Mouse (Mus musculus) embryo, embryonic 10.5 days (tissue): ENCODE measurements around the gene Sema4d.

Experiments used
- DNase-seq: peaks from one replicate; pipeline ENCODE4 v3.0.0-alpha.2; 2015; ENCODE audit warnings: low spot score

Gene Sema4d

DNA sequence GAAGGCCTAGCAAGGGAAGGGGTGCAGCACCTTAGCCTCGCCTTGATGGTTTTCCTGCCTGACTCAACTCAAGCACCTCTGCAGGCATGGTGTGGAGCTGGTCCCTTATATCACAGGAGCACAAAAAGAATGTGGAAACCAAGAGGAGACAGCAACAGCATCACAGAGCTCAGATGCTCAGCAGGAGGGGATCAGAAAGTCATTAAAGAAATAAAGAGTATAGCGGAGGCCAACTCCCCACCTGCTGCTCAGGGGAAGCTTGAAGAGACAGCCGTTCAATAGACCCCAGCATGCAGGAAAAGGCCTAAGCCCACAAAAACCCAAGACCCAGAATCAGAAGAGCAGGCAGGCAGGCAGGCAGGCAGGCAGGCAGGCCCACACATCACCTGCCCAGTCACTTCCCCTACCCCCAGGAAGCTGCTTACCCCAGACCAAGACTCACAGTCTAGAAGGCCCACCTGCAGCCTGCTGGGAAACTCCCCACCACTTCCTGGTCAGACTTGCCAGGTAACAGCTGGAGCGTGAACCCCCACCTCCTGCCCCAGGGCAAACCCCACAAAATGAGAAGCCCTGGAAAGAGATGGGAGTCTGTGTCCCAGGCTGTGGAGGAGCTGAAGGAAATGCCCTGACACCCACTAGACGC, 39.6 kb downstream of the Sema4d start:
- no peak for DNase-seq

- DNase-seq, result no peak
Measured at GRCm38 (mm10) chr13:51753168-51753465, 40.4 kb downstream of the Sema4d start.

DNA sequence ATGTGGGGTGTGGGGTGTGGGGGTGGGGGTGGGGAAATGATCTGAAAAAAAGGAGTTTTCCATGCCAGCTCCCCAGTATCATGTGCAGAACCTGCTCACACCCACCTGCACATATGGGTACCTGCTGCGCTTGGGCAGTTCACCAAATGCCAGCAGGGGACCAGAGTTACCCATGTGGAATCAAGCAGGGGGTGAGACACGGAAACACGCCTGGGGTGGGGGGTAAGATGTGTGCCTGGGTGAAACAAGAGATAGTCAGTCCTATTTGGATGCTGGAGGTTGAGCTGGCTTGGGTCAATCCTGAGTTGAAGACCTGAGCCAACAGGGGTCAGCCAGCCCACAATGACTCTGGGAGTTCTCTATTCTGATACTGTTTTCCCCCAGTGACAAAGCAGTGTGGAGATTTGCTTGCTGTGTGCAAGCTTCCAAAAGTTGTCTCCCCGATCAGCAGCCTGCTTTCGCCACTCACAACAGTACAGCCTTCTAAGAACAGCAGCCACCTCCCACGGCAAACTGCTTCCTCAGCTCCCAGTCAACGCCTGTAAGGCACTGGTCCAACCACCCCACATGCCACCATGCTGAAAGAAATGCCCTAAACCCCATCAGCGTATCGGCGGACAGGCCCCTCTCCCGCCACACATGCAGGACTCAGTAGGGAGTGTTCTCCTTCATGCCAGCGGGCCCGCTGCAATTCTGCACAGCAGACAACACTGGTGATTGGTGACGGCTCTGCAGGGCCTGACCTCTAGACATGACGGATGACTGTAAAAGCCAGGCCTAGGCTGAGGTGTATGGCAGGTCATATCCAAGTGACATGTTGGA, 41.0 kb downstream of the Sema4d start:
- DNase-seq, result no peak

DNA sequence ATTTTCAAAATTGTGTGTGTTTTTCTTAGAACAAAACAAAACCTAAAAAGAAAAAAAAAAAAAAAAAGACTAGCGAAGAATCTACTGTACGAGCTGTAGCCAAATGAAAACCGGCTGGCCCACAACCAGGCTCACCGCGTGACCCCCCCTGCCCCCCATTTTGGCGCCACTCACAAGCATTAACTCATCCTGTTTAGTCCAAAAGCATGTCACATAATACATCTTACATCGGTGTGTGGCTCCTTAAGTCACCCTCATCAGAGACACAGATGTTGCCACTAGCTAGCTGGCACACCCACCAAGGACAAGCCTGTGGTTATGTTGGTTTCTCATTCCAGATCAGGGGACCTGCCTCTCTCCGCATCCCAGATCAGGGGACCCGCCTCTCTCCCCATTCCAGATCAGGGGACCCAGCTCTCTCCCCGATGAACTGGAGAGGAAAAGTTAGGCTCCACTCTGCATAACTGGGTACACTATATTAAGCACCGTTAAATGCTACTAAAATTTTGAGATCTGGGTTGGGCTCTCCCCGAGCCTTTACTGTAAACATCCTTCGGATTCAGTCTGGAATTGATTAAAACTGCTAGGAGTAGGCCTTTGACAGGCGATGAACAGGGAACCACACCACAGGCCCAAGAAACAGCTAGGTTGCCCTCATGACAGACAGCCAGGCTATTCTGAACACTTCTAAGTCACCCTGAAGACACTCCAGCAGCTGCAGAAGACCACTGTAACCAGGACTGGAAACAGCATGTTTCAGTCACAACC, 43.8 kb downstream of the Sema4d start:
- DNase-seq, result no peak

DNA sequence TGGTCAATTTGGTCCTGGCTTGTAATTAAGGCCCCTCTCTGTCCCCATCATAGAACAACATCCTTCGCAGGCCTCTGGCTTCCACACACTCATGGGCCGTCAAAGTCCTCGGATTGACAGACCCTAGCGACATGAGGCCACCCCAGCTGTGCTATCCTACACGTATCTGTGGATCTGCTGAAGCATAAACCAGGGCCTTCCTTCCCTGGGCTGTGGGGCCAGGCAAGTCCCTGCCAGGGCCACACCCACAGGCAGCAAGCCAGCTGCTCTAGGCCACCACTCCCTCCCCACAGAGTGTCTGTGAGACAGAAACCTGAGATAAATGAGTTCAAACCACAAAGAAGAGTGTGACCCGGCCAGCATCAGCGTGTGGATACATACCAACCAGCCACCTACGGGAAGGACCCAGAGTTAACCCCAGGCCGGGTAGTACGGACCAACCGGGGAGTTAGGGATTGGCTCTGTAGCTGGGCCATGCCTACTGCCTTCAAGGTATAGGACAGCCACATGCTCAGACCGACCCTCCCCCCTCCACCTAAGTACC, 45.5 kb downstream of the Sema4d start:
- no peak for DNase-seq

- no peak for DNase-seq
Measured at GRCm38 (mm10) chr13:51747069-51747468, 46.5 kb downstream of the Sema4d start.

- DNase-seq, result no peak
Measured at GRCm38 (mm10) chr13:51745862-51746261, 47.7 kb downstream of the Sema4d start.

DNA sequence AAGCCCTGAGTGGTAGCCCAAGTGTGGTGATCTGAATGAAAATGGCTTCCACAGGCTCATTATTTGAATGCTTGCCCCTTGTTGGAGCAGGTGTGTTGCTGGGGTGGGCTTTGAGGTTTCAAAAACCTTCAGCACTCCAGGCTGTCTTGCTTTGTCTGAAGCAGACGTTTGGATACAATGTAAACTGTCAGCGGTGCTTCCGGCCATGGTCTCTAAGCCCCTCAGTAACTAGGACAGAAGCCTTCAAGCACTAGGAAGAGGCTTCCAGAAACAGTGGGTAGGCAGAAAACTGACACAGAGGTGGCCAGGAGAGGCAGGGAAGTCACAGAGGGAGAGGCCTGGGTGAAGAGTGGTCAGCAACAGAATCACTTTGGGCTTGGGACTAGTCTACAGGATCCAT, 49.7 kb downstream of the Sema4d start:
- no peak for DNase-seq

- no peak for DNase-seq
Measured at GRCm38 (mm10) chr13:51742551-51743052, 50.9 kb downstream of the Sema4d start.

GRCm38 (mm10) chr13:51740776-51741175, 52.8 kb downstream of the Sema4d start:
- DNase-seq, result no peak

- DNase-seq, result no peak
Measured at GRCm38 (mm10) chr13:51739713-51740112, 53.8 kb downstream of the Sema4d start.

GRCm38 (mm10) chr13:51738531-51739117, 54.9 kb downstream of the Sema4d start:
- DNase-seq, result no peak

GRCm38 (mm10) chr13:51737949-51738513, 55.5 kb downstream of the Sema4d start:
- DNase-seq, result no peak

DNA sequence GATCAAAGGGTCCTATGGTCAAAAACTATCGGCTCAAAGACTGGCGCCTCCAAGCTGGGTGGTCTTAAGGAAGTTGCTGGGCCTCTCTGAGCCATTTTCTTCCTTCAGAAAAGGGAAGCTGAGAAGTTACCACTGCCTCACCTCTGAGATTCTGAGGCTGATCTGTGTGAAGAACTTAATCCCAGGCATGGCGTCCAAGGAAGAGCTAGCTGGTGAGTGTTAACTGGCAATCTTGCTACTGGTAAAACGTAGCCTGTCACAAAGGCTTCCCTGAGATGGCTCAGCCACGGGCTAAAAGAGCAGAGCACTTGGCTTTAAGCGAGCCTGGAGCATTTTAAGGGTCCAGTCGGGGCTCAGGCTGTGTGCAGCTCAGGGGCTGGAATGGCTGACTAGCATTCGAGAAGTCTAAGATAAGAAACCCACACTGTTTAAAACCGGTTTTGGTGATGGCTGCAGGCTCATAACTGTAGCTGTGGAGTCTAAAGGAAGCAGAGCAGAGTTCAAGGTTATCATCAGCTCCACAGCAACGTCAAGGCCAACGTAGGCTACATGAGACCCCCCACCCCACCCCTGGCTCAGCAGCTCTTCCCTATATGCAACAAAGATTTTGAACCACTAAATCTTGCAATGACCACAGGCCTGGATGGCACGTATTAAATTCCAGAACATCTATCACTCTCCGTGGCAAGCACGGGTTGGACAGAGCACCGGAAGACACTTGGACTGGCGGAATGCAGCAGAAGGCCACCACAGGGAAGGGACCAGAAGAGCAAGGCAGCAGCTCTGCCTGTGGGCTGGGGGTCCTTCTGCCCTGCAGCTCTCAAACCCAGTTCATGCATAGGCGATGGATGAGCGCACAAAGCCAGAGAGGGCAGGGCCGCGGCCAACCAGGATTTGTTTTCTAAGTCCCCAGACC, 56.3 kb downstream of the Sema4d start:
- no peak for DNase-seq

DNA sequence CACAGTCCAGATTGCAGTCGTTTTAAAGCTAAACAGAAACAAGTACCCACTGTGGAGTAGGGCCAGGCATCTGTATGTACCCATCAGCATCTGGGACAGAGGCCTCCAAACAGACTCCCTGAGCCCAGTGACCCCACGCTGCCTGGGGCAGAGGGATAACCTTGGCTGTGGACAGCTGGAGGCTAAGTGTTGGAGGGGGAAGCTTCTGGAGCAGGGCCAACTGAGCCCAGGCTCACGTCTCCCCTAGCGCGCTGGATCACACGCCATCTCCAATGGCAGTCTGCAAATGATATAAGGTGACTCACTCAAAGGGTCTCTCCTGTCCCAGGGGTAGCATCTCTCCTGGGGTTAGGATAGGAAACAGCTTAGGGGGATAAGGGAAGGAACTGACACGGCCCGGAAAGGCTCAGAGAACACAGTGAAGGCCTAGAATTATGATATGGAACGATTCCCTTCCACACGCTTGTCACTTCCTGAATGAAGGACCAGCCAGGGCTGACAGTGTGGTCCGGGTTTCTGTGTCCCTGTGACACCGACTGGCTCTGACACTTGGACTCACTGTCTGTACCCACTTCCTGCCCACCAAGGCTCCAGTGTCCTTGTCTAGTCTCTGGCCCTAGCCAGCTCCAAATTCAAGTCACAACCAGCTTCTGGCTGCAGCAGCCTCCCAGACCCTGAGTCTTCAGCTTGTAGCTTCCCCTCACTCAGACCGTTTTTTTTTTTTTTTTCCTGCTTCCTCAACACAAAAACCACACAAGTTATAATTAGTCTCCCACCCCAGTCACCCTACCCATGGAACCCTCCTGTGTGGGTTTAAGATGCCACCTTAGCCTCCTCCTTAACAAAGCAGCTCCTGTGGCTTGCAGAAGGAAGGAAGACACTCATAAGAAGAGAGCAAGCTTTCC, 57.3 kb downstream of the Sema4d start:
- DNase-seq, result no peak

- no peak for DNase-seq
Measured at GRCm38 (mm10) chr13:51734556-51734955, 59.0 kb downstream of the Sema4d start.

GRCm38 (mm10) chr13:51732097-51732664, 61.4 kb downstream of the Sema4d start:
- no peak for DNase-seq

DNA sequence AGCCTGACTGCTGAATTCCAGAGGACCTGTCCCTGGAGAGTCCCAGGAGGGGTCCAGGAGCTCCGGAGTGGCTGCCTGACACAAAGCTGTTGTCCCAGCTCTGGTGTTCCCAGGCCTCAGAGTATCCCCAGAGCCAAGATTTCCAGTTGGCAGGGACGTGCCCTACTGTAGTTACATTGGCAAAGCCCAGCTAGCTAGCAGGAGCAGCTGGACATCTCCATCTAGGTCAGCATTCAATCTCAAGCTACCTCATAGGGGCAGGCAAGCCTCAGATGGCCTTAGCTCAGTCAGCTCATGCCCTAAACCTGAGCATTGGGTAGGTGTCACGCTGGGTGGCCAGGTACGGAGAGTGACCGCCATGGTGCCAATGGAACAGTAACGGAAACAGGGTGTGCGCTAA, 62.1 kb downstream of the Sema4d start:
- DNase-seq, result no peak

GRCm38 (mm10) chr13:51729887-51730361, 63.6 kb downstream of the Sema4d start:
- DNase-seq, result peak; percentile 84
